Mouse (Mus musculus): ENCODE measurements around the gene Pithd1.
"Not testable (repeated sequence)": the region's sequence is repeated elsewhere in the genome, so short reads cannot be mapped to it uniquely, and the experiment has no call there.

The Pithd1 gene

GRCm38 (mm10) chr4:135987714-135988113 is 650 bp upstream of the Pithd1 start:
- DNase-seq (ENCODE audit: low spot score in 2 of 2), result no peak

- peak in 1 of 2 experiments; percentile 53 for DNase-seq (ENCODE audit: low spot score in 2 of 2)
These were observed 642 bp downstream of the Pithd1 start for GRCm38 (mm10) chr4:135986301-135986942.

GRCm38 (mm10) chr4:135985769-135986168 is 1.3 kb downstream of the Pithd1 start:
- no peak for DNase-seq (ENCODE audit: low spot score in 2 of 2)

GRCm38 (mm10) chr4:135985193-135985592 is 1.9 kb downstream of the Pithd1 start:
- DNase-seq (ENCODE audit: low spot score in 2 of 2), result peak; percentile 58 to 82

- no peak for DNase-seq (ENCODE audit: low spot score in 2 of 2)
These were observed 2.5 kb downstream of the Pithd1 start for GRCm38 (mm10) chr4:135984556-135984955.

GRCm38 (mm10) chr4:135981524-135982063 is 5.5 kb downstream of the Pithd1 start:
- peak in 1 of 2 experiments; percentile 13 for DNase-seq (ENCODE audit: low spot score in 2 of 2)

- not testable (repeated sequence) for DNase-seq (ENCODE audit: low spot score in 2 of 2)
These were observed 6.8 kb downstream of the Pithd1 start for GRCm38 (mm10) chr4:135980223-135980622.

- DNase-seq (ENCODE audit: low spot score in 2 of 2), result peak in 1 of 2 experiments; percentile 12
These were observed 10.9 kb downstream of the Pithd1 start for GRCm38 (mm10) chr4:135976146-135976545.

- DNase-seq (ENCODE audit: low spot score in 2 of 2), result peak in 1 of 2 experiments; percentile 28
These were observed 13.9 kb downstream of the Pithd1 start for GRCm38 (mm10) chr4:135972911-135973811.

GRCm38 (mm10) chr4:135972556-135972906 is 14.5 kb downstream of the Pithd1 start, which contains the start of gene Lypla2:
TSS of gene Lypla2 (minus strand) at chr4:135972626.
- peak in 1 of 2 experiments; percentile 81 for DNase-seq (ENCODE audit: low spot score in 2 of 2)

- peak; percentile 38 to 64 for DNase-seq (ENCODE audit: low spot score in 2 of 2)
These were observed 15.1 kb downstream of the Pithd1 start for GRCm38 (mm10) chr4:135971805-135972555.

- no peak for DNase-seq (ENCODE audit: low spot score in 2 of 2)
These were observed 16.5 kb downstream of the Pithd1 start for GRCm38 (mm10) chr4:135970585-135970984.

- no peak for DNase-seq (ENCODE audit: low spot score in 2 of 2)
These were observed 17.9 kb downstream of the Pithd1 start for GRCm38 (mm10) chr4:135969070-135969750.

- peak in 1 of 2 experiments; percentile 16 for DNase-seq (ENCODE audit: low spot score in 2 of 2)
These were observed 18.7 kb downstream of the Pithd1 start for GRCm38 (mm10) chr4:135968271-135968869.

- no peak for DNase-seq (ENCODE audit: low spot score in 2 of 2)
These were observed 19.8 kb downstream of the Pithd1 start for GRCm38 (mm10) chr4:135967086-135967760.

GRCm38 (mm10) chr4:135966283-135966682 is 20.8 kb downstream of the Pithd1 start:
- DNase-seq (ENCODE audit: low spot score in 2 of 2), result no peak

GRCm38 (mm10) chr4:135965113-135965512 is 22.0 kb downstream of the Pithd1 start:
- DNase-seq (ENCODE audit: low spot score in 2 of 2), result no peak

- peak; percentile 46 to 61 for DNase-seq (ENCODE audit: low spot score in 2 of 2)
These were observed 22.6 kb downstream of the Pithd1 start for GRCm38 (mm10) chr4:135964426-135964825.

- peak; percentile 86 to 96 for DNase-seq (ENCODE audit: low spot score in 2 of 2)
These were observed 23.4 kb downstream of the Pithd1 start, which contains the start of gene Gale for GRCm38 (mm10) chr4:135963457-135964193. TSS of gene Gale (plus strand) at chr4:135963727.
